Comparison of ENCODE assay signal across 9 mouse cellular contexts in the genomic region with DNA sequence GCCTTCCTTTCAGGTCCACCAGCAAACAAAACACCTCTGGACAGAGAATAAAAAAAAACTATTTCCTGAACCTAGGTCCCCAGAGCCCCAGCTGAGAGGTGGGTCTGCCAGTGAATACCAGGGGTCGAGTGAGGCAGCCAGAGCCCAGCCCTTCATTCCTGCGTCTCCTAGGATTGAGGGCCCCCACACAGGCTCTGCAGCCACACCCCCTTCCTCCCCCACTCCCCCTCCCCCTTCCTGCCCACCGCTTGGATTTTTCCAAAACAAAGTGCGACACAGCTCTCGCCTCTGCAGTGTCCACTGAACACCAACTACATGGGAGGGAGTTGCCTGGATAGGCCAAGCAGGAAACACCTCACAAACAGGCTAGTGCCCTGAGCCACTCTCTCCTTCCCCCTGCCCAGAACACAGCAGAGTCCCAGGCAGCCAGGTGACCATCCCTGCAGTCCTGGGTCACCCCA.
DNase-seq lines count a peak whose midpoint lies in the region; ATAC-seq and TF ChIP-seq lines count a peak whose summit lies in the region.
"Had no signal": no experiment of that assay in that cellular context is flagged by ENCODE, and none has a peak within 500 bp of the region (broad histone marks: within the 10 kb centered on the region; RNA-seq: fewer than 3 reads in every experiment).

No protein-coding gene starts in this region.

- peak overlapping the region; percentile 87 for H3K4me3 ChIP-seq in megakaryocyte, embryonic 14.5 days (replicated peaks)
- peak overlapping the region; percentile 8; the same call in 1 of the 2 replicates for H3K4me3 ChIP-seq in heart, adult 2 months
- no peak overlapping the region for H3K4me3 ChIP-seq in kidney, postnatal 0 days (replicated peaks; ENCODE audit: low read depth, low read length)
- H3K4me3 ChIP-seq: midbrain, embryonic 12.5 days had no signal

- WGBS in heart, adult 2 months = 10% methylated on average over 5 of the region's 5 CpGs
- WGBS in kidney, postnatal 0 days = 14% methylated on average over 5 of the region's 5 CpGs

- peak; percentile 74 for TF ChIP-seq POLR2A in heart, adult 2 months (IDR thresholded peaks at IDR 0.05; ENCODE audit: insufficient read depth, low read depth, low read length)

- H3K9me3 ChIP-seq in megakaryocyte, embryonic 14.5 days = no peaks in the 10 kb centered on the region
- H3K9me3 ChIP-seq in kidney, postnatal 0 days (replicated peaks; ENCODE audit: low read length) = no peaks in the 10 kb centered on the region
- H3K9me3 ChIP-seq: midbrain, embryonic 12.5 days had no signal

- peaks cover 79% of the 10 kb centered on the region for H3K4me1 ChIP-seq in megakaryocyte, embryonic 14.5 days
- peaks cover 68% of the 10 kb centered on the region for H3K4me1 ChIP-seq in heart, adult 2 months (ENCODE audit: control insufficient read depth, insufficient read depth, low read length)
- H3K4me1 ChIP-seq in kidney, postnatal 0 days (replicated peaks; ENCODE audit: insufficient read depth, low read length) = peaks cover 41% of the 10 kb centered on the region

- TF ChIP-seq EP300 in heart, adult 2 months (IDR thresholded peaks at IDR 0.05; ENCODE audit: insufficient read depth, low read depth, low read length) = peak; percentile 76; the same call in 1 of the 2 replicates

- H3K27me3 ChIP-seq in megakaryocyte, embryonic 14.5 days (replicated peaks) = peaks cover 4% of the 10 kb centered on the region
- H3K27me3 ChIP-seq in heart, adult 2 months (ENCODE audit: control insufficient read depth, insufficient read depth, low read length) = no peaks in the 10 kb centered on the region
- no peaks in the 10 kb centered on the region for H3K27me3 ChIP-seq in kidney, postnatal 0 days (ENCODE audit: insufficient read depth, low read length)
- H3K27me3 ChIP-seq: midbrain, embryonic 12.5 days had no signal

- peak overlapping the region; percentile 65 for H3K9ac ChIP-seq in heart, adult 2 months (ENCODE audit: low read depth, low read length)
- H3K9ac ChIP-seq in kidney, postnatal 0 days (ENCODE audit: low read depth, low read length) = no peak overlapping the region
- H3K9ac ChIP-seq: midbrain, embryonic 12.5 days had no signal

- H3K36me3 ChIP-seq in megakaryocyte, embryonic 14.5 days (replicated peaks; ENCODE audit: low read length) = peaks cover 17% of the 10 kb centered on the region
- H3K36me3 ChIP-seq in heart, adult 2 months (ENCODE audit: control insufficient read depth, insufficient read depth, low read length) = peaks cover 61% of the 10 kb centered on the region
- peaks cover 22% of the 10 kb centered on the region for H3K36me3 ChIP-seq in kidney, postnatal 0 days (ENCODE audit: insufficient read depth, low read length)
- H3K36me3 ChIP-seq: midbrain, embryonic 12.5 days had no signal

- intact Hi-C loops in heart, adult 2 months (cut with DNase I) = loop anchor here (1.0 to 2.0 kb wide), 2 partner anchors 27 to 31 kb away; no protein-coding TSS in a partner anchor

- TF ChIP-seq CTCF in heart, adult 2 months (IDR thresholded peaks at IDR 0.05) = no peak
- no peak for TF ChIP-seq CTCF in kidney, postnatal 0 days (IDR thresholded peaks at IDR 0.05; ENCODE audit: low read depth)

- 0 out of 2 replicates have a peak, but pooled peaks cover 2% of the 10 kb centered on the region for H3K79me2 ChIP-seq in heart, adult 2 months (replicated peaks; ENCODE audit: control insufficient read depth, insufficient read depth, low read length)

- H3K4me2 ChIP-seq in kidney, postnatal 0 days (ENCODE audit: low read length) = no peak overlapping the region
- H3K4me2 ChIP-seq: midbrain, embryonic 12.5 days had no signal

- no peak for ATAC-seq in megakaryocyte, adult 5-6 weeks (ENCODE audit: poor library complexity, severe bottlenecking)
- ATAC-seq in kidney, postnatal 0 days (replicated peaks; ENCODE audit: low FRiP score, low read depth) = peak; percentile 49

- peak; percentile 71 to 81 for DNase-seq in heart, adult 2 months
- peak; percentile 70 for DNase-seq in kidney, postnatal 0 days (ENCODE audit: low spot score)
- DNase-seq in lung, postnatal 25 days (ENCODE audit: low spot score) = peak; percentile 71
- no peak for DNase-seq in layer of hippocampus, postnatal 14 days (ENCODE audit: low spot score in 2 of 2)
- DNase-seq in thymus, postnatal 14 days = no peak
- no peak for DNase-seq in layer of hippocampus, postnatal 25 days (ENCODE audit: extremely low spot score in 1 of 2, low spot score in 1 of 2)

- peak overlapping the region; percentile 96 for H3K27ac ChIP-seq in heart, adult 2 months
- peak overlapping the region; percentile 89 for H3K27ac ChIP-seq in kidney, postnatal 0 days
- H3K27ac ChIP-seq: midbrain, embryonic 12.5 days had no signal

Comparison
In these comparisons a context has a peak if more than half of its experiments do, and no peak if none do; other contexts are left out.
1. DNase-seq: peak in heart, adult 2 months (2 of 2), kidney, postnatal 0 days (single experiment) and lung, postnatal 25 days (single experiment); none in layer of hippocampus, postnatal 14 days (0 of 2), thymus, postnatal 14 days (single experiment) and layer of hippocampus, postnatal 25 days (0 of 2).